Mouse (Mus musculus): ENCODE data around the gene Gak.

DNA sequence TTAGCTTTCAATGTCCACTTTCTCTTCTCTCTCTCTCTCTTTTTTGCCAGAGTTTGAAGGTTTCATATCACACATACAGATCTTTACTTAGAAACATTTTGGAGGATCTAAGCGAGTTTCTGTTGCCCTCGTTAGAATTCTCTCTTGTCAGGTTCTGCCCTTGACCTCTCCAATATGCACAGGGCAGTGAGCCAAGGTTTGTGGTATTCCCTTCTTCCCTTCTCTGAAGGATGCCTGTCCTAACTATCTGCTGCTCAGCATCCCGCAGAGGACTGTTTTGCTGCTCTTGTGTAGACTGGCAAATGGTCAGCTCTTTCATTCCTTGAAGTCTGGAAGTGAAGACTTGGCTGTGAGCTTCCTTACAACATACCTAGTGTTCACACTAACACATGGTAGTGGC, 65.2 kb downstream of the Gak start:
- TF ChIP-seq GATA1 (IDR thresholded peaks at IDR 0.05; ENCODE audit: borderline replicate concordance, low read length) (no peak), FLI1 (IDR thresholded peaks at IDR 0.05; ENCODE audit: low read length) (no peak)
